Mouse (Mus musculus): ENCODE measurements around the gene Lasp1.

DNA sequence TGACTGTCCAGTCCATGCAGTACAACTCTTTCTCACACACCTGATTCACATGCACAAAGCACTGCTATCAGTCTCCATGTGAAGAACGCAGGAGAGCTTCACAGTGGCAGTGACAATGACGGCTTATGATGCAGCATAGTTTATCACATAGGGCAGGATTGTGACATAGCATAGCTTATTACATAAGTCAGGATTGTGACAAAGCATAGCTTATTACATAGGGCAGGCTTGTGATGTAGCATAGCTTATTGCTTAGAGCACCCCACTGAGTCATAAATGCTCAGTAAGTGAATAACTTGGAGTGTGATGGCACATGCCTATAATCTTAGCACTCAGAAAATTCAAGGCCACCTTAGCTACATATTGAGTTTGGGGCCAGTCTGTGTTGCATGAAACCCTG, 56.7 kb downstream of the Lasp1 start:
- no peak for TF ChIP-seq CTCF (IDR thresholded peaks at IDR 0.05; ENCODE audit: extremely low read depth, insufficient read length, insufficient replicate concordance, low read depth, low read length)
- no peak for TF ChIP-seq POLR2A (IDR thresholded peaks at IDR 0.05; ENCODE audit: low read depth, low read length)

All from small intestine, adult 2 months (tissue).